Mouse (Mus musculus) liver, embryonic 11.5 days (tissue): Measurements from ENCODE around the gene C1rl. TPM values are rescaled to one million over a fixed set of nuclear protein-coding genes. Genes with fewer than 3 reads are reported as not detected.
"Not testable (repeated sequence)": the region's sequence is repeated elsewhere in the genome, so short reads cannot be mapped to it uniquely, and the experiment has no call there.

Experiments
- ATAC-seq: fragments of 200-750 bp; cut with Nextera tagmentation; replicated peaks from 2 replicates; pipeline ENCODE4 v1.8.0; 2017; ENCODE audit warnings: moderate number of reproducible peaks, mild to moderate bottlenecking, moderate TSS enrichment, moderate library complexity; ENCODE audit not compliant: low FRiP score
- DNase-seq: peaks from one replicate; pipeline ENCODE4 v3.0.0-alpha.2; 2017; ENCODE audit warnings: low spot score
- H3K27ac ChIP-seq: fragments of 300-500 bp; sonication (generic); 2 replicates; pipeline ENCODE4 v1.5.1; 2014; ENCODE audit warnings: mild to moderate bottlenecking, low read depth, low read length, control low read depth
- H3K27me3 ChIP-seq: fragments of 300-500 bp; sonication (generic); replicated peaks from 2 replicates; pipeline ENCODE4 v1.6.1; 2014; ENCODE audit warnings: low read length, mixed read lengths; ENCODE audit not compliant: control insufficient read depth, insufficient read depth
- H3K36me3 ChIP-seq: fragments of 300-500 bp; sonication (generic); 2 replicates; pipeline ENCODE4 v1.6.1; 2014; ENCODE audit warnings: mild to moderate bottlenecking, low read length, moderate library complexity, mixed read lengths; ENCODE audit not compliant: control insufficient read depth, insufficient read depth
- H3K4me1 ChIP-seq: fragments of 300-500 bp; sonication (generic); replicated peaks from 2 replicates; pipeline ENCODE4 v1.6.1; 2014; ENCODE audit warnings: low read length, mixed read lengths; ENCODE audit not compliant: control insufficient read depth, insufficient read depth
- H3K4me2 ChIP-seq: fragments of 300-500 bp; sonication (generic); 2 replicates; pipeline ENCODE4 v1.6.1; 2014; ENCODE audit warnings: mild to moderate bottlenecking, control low read depth, moderate library complexity
- H3K4me3 ChIP-seq: fragments of 300-500 bp; sonication (generic); 2 replicates; pipeline ENCODE4 v1.5.1; 2014; ENCODE audit warnings: low read depth, low read length, control low read depth
- H3K9ac ChIP-seq: fragments of 300-500 bp; sonication (generic); 2 replicates; pipeline ENCODE4 v1.6.1; 2014; ENCODE audit warnings: low read depth, low read length, control low read depth
- H3K9me3 ChIP-seq: fragments of 300-500 bp; sonication (generic); 2 replicates; pipeline ENCODE4 v1.6.1; 2016; ENCODE audit warnings: low read length, inconsistent platforms, mixed read lengths; ENCODE audit not compliant: control insufficient read depth
- whole genome bisulfite sequencing: fragments of 180-500 bp; shearing (Covaris S2); extraction: QIAGEN DNeasy Blood & Tissue Kit; methylation state at CpG from one replicate; pipeline ENCODE4 v1.1.7; 2014; 5-methylcytosine and 5-hydroxymethylcytosine counted together
- polyA plus RNA-seq: library from polyadenylated mRNA; unstranded; fragments of >200 nt; fragmentation: Nextera tagmentation; extraction: Ambion mirVana; gene quantifications from 2 replicates; pipeline ENCODE4 v1.2.1, GENCODE M21; 2014

The C1rl gene
- polyA plus RNA-seq, 1 experiment from 2014 or later = 4.1 TPM

- Histone ChIP-seq H3K4me2 (peak overlapping the region; percentile 87), H3K27ac (no peak overlapping the region), H3K4me3 (peak overlapping the region; percentile 43), H3K4me1 (peaks cover 5% of the 10 kb centered on the region), H3K9me3 (no peaks in the 10 kb centered on the region), H3K9ac (no peak overlapping the region; the same call in 1 of the 2 replicates), H3K27me3 (no peaks in the 10 kb centered on the region; the same call in 1 of the 2 replicates), H3K36me3 (no peaks in the 10 kb centered on the region)
- no peak for DNase-seq
- no peak for ATAC-seq
- 46% methylated on average over 6 of the region's 6 CpGs for WGBS
Observed at GRCm38 (mm10) chr6:124465299-124465698, 27.6 kb upstream of the C1rl start.

DNA sequence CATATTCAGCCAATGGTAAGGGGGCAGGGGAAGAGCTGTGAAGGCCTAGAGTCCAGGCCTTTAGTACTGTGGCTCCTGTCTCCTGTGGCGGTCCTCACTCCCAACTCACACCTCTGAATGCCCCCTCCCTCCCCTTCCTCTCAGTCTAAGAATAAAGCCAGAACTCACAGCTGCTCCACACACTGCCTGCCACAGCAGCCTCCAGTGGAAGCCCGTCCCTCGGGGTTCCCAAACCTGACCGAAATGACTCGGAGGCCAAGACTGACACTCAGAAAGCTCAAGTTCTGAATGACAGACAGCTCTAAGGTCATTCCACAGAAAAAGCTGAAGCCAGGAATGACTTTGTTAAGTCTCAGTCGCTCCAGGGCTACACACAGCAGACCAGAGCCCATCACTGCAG lies 27.2 kb upstream of the C1rl start:
- H3K9ac ChIP-seq = no peak overlapping the region
- H3K36me3 ChIP-seq = no peaks in the 10 kb centered on the region
- H3K27ac ChIP-seq = no peak overlapping the region
- no peaks in the 10 kb centered on the region for H3K9me3 ChIP-seq
- ATAC-seq = no peak
- WGBS = 81% methylated on average over 6 of the region's 6 CpGs
- peaks cover 5% of the 10 kb centered on the region for H3K4me1 ChIP-seq
- no peak overlapping the region for H3K4me2 ChIP-seq
- no peak for DNase-seq
- no peaks in the 10 kb centered on the region; the same call in 1 of the 2 replicates for H3K27me3 ChIP-seq
- no peak overlapping the region for H3K4me3 ChIP-seq

- no peak for ATAC-seq
- Histone ChIP-seq H3K36me3 (no peaks in the 10 kb centered on the region), H3K9me3 (no peaks in the 10 kb centered on the region), H3K4me3 (no peak overlapping the region), H3K9ac (no peak overlapping the region), H3K4me1 (peaks cover 17% of the 10 kb centered on the region), H3K4me2 (no peak overlapping the region), H3K27ac (no peak overlapping the region; the same call in 1 of the 2 replicates), H3K27me3 (no peaks in the 10 kb centered on the region)
- DNase-seq = no peak
- 89% methylated on average over 3 of the region's 3 CpGs for WGBS
Observed at GRCm38 (mm10) chr6:124471121-124471520, 21.8 kb upstream of the C1rl start.

- H3K27me3 ChIP-seq, H3K36me3 ChIP-seq, H3K9me3 ChIP-seq: not testable (repeated sequence)
- H3K4me1 ChIP-seq = peaks cover 17% of the 10 kb centered on the region
- WGBS = 50% methylated on average over 6 of the region's 6 CpGs
- peak overlapping the region; percentile 79 for H3K27ac ChIP-seq
- H3K4me3 ChIP-seq = peak overlapping the region; percentile 21
- ATAC-seq = peak; percentile 78
- DNase-seq = peak; percentile 38
- peak overlapping the region; percentile 53 for H3K4me2 ChIP-seq
- 0 out of 2 replicates have a peak overlapping the region, but pooled peaks have one; percentile 34 for H3K9ac ChIP-seq
Observed at GRCm38 (mm10) chr6:124471783-124472638, 20.9 kb upstream of the C1rl start.

GRCm38 (mm10) chr6:124472801-124473200 lies 20.1 kb upstream of the C1rl start:
- peak; percentile 54 for ATAC-seq
- Histone ChIP-seq H3K27ac (peak overlapping the region; percentile 79; the same call in 1 of the 2 replicates), H3K4me1 (peaks cover 21% of the 10 kb centered on the region), H3K4me3 (no peak overlapping the region; the same call in 1 of the 2 replicates), H3K27me3 (no peaks in the 10 kb centered on the region), H3K36me3 (no peaks in the 10 kb centered on the region), H3K9me3 (no peaks in the 10 kb centered on the region), H3K4me2 (peak overlapping the region; percentile 53), H3K9ac (no peak overlapping the region)
- DNase-seq = peak; percentile 53
- 26% methylated on average over 6 of the region's 6 CpGs for WGBS

DNA sequence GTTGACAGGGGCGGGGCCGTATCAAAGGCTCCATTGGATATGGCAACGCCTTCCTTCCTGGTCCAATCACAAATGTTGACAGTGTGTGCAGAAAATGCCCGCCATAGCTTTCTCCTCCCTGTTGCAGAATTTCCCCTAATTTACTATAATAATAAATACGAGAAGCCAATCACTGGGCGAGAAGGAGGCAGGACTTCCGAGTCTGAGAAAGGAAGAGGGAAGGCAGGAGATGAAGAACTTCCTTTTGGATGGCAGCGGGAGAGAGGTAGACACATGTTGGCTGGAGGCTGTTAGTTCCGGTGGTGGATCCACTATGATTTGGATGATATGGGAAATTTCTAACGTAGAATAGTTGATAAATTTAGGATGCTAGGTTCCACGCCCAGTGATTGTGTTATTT lies 18.3 kb upstream of the C1rl start:
- DNase-seq = no peak
- Histone ChIP-seq H3K27ac (no peak overlapping the region), H3K4me2 (no peak overlapping the region), H3K4me3 (no peak overlapping the region), H3K4me1 (peaks cover 24% of the 10 kb centered on the region), H3K36me3 (no peaks in the 10 kb centered on the region), H3K27me3 (no peaks in the 10 kb centered on the region), H3K9me3 (no peaks in the 10 kb centered on the region), H3K9ac (no peak overlapping the region)
- no peak for ATAC-seq
- WGBS = 76% methylated on average over 11 of the region's 11 CpGs

- WGBS = 84% methylated on average over 8 of the region's 11 CpGs
- not testable (repeated sequence) for DNase-seq, H3K9me3 ChIP-seq, H3K4me3 ChIP-seq, ATAC-seq, H3K36me3 ChIP-seq, H3K27me3 ChIP-seq, H3K4me2 ChIP-seq, H3K9ac ChIP-seq, H3K27ac ChIP-seq
- H3K4me1 ChIP-seq = peaks cover 24% of the 10 kb centered on the region
Observed at GRCm38 (mm10) chr6:124475335-124476075, 17.4 kb upstream of the C1rl start.

- Histone ChIP-seq H3K27ac (no peak overlapping the region), H3K27me3 (no peaks in the 10 kb centered on the region), H3K9me3 (no peaks in the 10 kb centered on the region), H3K4me2 (peak overlapping the region; percentile 35; the same call in 1 of the 2 replicates), H3K9ac (no peak overlapping the region), H3K36me3 (no peaks in the 10 kb centered on the region), H3K4me3 (no peak overlapping the region), H3K4me1 (peaks cover 19% of the 10 kb centered on the region)
- WGBS = 81% methylated on average over 7 of the region's 7 CpGs
- DNase-seq (no peak), ATAC-seq (no peak)
Observed at GRCm38 (mm10) chr6:124476216-124476615, 16.7 kb upstream of the C1rl start.
